Mouse (Mus musculus): Measurements from ENCODE around the gene Gm14597.
"Not testable (repeated sequence)": the region's sequence is repeated elsewhere in the genome, so short reads cannot be mapped to it uniquely, and the experiment has no call there.

The Gm14597 gene

DNA sequence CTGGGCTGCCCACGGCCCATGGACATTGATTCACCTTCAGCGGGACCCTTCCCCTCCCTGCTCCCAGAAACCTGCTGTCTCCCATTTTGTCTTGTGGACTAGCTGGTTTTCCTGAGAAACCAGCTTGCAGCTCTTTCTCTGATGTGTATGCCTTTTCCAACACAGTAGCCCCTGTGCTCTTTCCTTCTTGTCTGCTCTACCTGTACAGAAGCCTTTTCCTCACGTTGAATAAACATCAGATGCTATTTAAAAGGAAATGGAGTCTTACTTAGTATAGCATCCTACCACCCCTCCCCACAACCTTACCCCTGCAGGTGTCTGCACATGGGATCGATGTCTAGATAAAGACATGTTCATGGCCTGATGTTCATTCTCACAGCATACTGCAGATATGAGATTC is at the start of gene Gm14597:
Gene Gm14597, minus strand, starts transcription at position 101 of the 400 bp plus-strand sequence.
- not testable (repeated sequence) for DNase-seq (ENCODE audit: low spot score in 2 of 2)

- DNase-seq (ENCODE audit: low spot score in 2 of 2), result not testable (repeated sequence)
Measured at GRCm38 (mm10) chrX:53652917-53653316, 44.1 kb upstream of the Gm14597 start.

DNA sequence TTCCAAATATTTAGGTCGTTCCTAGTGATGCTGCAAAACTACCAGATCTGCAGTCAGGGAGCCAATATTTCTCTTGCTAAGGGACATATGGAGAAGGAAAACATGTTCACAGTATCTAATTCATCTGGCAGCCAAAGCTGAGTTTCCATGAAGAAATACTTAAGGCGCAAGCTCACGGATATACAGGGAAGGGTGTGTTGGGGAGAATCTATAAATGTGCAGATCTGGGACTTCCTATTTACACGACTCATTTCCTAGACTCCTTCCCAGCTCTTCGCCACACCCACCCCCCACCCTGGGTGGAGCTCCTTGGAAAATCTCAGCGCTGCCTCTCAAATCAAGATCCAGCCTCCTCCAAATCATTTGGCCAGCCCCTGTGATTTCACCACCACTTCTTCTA is 37.1 kb upstream of the Gm14597 start:
- no peak for DNase-seq (ENCODE audit: low spot score in 2 of 2)

- peak; percentile 12 to 46 for DNase-seq (ENCODE audit: low spot score in 2 of 2)
Measured at GRCm38 (mm10) chrX:53642980-53643961, 34.5 kb upstream of the Gm14597 start, which contains the start of gene Rtl8a. Gene Rtl8a (minus strand): TSS chrX:53643682.

- DNase-seq (ENCODE audit: low spot score in 2 of 2), result not testable (repeated sequence)
Measured at GRCm38 (mm10) chrX:53642604-53642979, 33.8 kb upstream of the Gm14597 start.

DNA sequence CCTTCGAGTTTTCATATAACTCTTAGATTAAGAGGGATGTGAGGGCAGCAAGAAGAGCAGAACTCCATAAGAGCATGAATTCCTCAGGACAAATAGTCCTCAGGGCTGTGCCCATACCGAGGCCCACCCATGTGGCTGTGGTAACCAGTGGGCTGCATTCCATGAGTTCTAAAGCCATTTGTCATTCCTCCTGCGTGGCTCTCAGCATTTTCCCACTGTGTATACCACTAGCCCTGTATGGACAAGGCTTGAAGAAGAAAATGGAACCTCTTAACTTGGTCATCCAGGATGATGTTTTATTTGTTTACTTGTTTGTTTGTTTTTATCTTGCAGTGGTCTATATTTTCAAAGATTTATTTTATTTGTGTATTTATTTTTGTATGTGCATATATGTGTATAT is 29.3 kb upstream of the Gm14597 start:
- DNase-seq (ENCODE audit: low spot score in 2 of 2), result not testable (repeated sequence)

GRCm38 (mm10) chrX:53611395-53611794 is 2.6 kb upstream of the Gm14597 start:
- DNase-seq (ENCODE audit: low spot score in 2 of 2), result not testable (repeated sequence)

DNA sequence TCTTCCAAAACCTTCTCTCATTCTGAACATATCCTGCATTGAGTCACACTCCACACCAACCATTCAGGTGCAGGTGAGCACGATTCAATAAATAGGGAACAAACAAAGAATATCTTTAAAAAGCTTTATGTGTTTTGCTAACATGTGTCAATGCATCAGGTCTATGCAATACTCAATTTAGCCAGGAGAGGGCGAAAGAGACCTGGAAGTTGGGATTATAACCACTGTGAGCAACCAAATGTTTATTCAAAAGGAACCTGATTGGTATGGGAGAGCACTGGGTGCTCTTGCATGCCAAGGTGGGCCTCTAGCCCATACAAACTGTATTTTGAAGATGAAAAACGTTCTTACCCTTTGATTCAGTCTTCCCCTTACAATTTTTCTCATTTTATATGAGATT is 1.8 kb upstream of the Gm14597 start:
- peak in 1 of 2 experiments; percentile 30 for DNase-seq (ENCODE audit: low spot score in 2 of 2)

DNA sequence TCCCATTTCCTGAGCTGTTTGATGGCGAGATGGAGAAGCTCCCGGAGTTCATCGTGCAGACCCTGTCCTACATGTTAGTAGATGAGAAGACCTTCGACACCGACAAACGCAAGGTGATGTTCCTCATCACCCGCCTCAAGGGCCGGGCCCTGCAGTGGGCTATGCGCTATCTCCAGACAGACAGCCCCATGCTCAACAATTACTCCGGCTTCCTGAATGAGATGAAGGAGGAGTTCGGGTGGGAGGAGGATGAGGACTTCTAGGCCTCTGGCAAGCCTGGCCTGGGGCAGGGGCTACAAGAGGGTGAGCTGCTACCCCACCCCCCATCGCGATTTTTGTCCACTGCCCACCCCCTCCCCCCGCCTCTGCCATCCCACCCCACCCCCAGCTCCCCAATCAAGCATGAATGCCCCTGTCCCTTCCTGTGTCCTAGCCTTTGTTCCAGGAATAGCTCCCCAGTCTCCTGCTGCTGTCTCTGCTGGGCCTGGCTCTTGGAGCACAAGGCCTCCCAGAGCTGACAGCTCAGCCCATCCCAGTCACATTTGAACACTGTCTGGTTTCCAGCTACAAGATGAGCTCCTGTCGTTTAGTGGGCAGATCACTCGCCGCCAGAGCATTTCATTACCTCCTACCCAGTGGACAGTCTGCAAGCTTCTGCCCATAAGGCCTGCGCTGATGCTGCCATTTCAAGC is 511 bp downstream of the Gm14597 start:
- no peak for DNase-seq (ENCODE audit: low spot score in 2 of 2)

GRCm38 (mm10) chrX:53607242-53608121 is 1.3 kb downstream of the Gm14597 start, which contains the start of gene Rtl8c:
Gene Rtl8c (plus strand): TSS chrX:53608032.
- DNase-seq (ENCODE audit: low spot score in 2 of 2), result peak in 1 of 2 experiments; percentile 10

DNA sequence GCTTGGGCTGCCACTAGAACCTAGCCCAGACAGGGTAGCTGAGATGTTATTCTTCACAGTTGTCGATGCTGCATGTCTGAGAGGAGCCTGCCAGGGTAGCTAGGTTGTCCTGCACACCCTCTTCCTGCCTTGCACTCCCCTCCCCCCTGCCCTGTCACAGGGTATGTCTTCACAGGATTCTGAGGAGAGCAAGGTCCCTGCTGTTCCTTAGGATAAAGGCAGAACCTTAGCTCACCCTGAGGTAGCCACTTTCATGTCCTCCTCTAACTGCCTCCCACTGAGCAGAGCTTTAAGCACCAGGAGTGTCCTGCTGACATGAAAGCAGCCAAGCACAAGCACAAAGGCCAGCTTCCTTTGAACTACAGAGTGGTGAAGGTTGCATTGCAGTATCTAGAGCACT is 2.6 kb downstream of the Gm14597 start:
- DNase-seq (ENCODE audit: low spot score in 2 of 2), result not testable (repeated sequence)

GRCm38 (mm10) chrX:53599993-53600392 is 8.8 kb downstream of the Gm14597 start:
- DNase-seq (ENCODE audit: low spot score in 2 of 2), result peak in 1 of 2 experiments; percentile 21

DNA sequence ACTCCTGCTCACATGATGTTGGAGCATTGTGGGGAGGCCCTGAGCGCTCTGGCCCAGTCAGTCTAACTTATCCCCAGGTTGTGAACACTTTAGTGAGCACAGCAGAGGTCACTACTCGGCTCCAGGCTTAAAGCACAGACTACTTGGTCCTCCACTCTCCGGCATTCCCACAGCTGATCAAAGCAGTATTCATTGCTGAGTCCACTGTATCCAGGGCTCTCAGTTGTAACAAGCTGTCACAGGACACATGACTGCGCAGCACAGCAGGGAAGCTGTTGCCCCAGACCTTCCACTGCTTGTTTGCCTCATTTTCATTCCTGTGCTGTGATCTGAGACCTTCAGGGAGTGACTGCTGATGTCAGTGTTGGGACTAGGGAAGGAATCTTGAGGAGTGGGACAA is 25.4 kb downstream of the Gm14597 start:
- DNase-seq (ENCODE audit: low spot score in 2 of 2), result not testable (repeated sequence)

- not testable (repeated sequence) for DNase-seq (ENCODE audit: low spot score in 2 of 2)
Measured at GRCm38 (mm10) chrX:53581407-53581806, 27.4 kb downstream of the Gm14597 start.

DNA sequence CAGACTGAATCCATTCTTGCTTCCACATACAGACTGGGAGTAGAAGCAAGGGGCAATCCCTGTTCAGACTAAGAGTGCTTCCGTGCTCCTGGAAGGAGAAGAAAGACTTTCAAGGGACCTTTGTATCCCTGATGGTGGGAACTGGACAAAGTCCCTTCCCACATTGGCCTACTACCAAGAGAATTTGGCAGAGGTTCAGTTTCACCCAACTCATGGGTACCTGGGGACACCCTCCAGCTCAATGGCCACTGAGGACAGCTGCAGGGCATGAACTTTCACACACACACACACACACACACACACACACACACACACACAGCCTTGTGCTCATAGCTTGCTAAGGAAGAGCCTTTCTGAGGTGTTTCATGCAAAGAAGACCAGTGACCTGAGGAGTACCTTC is 29.5 kb downstream of the Gm14597 start:
- DNase-seq (ENCODE audit: low spot score in 2 of 2), result no peak
